Mouse (Mus musculus): Measurements from ENCODE around the gene Gm42674. TPM values are rescaled to one million over a fixed set of nuclear protein-coding genes. Genes with fewer than 3 reads are reported as not detected.
A peak's percentile ranks its signal among the peaks of the same experiment; 100 is the strongest.

Gm42674 gene
- polyA plus RNA-seq, 1 experiment, result not detected

GRCm38 (mm10) chr3:90614611-90615251 is 13.0 kb downstream of the Gm42674 start:
- peak overlapping the region; percentile 56 for H3K4me3 ChIP-seq (replicated peaks)
- no peaks in the 10 kb centered on the region for H3K9me3 ChIP-seq
- H3K36me3 ChIP-seq (replicated peaks; ENCODE audit: low read length), result no peaks in the 10 kb centered on the region
- peaks cover 40% of the 10 kb centered on the region for H3K4me1 ChIP-seq
- TF ChIP-seq GATA1 (IDR thresholded peaks at IDR 0.05; ENCODE audit: borderline replicate concordance, low read length) (no peak), FLI1 (IDR thresholded peaks at IDR 0.05; ENCODE audit: low read length) (no peak)
- peaks cover 46% of the 10 kb centered on the region for H3K27me3 ChIP-seq (replicated peaks)

- H3K27me3 ChIP-seq (replicated peaks), result peaks cover 40% of the 10 kb centered on the region
- no peaks in the 10 kb centered on the region for H3K9me3 ChIP-seq
- H3K4me3 ChIP-seq (replicated peaks), result no peak overlapping the region
- H3K36me3 ChIP-seq (replicated peaks; ENCODE audit: low read length), result no peaks in the 10 kb centered on the region
- H3K4me1 ChIP-seq, result peaks cover 40% of the 10 kb centered on the region
- TF ChIP-seq GATA1 (IDR thresholded peaks at IDR 0.05; ENCODE audit: borderline replicate concordance, low read length) (no peak), FLI1 (IDR thresholded peaks at IDR 0.05; ENCODE audit: low read length) (no peak)
Measured at GRCm38 (mm10) chr3:90615415-90615814, 13.7 kb downstream of the Gm42674 start.

GRCm38 (mm10) chr3:90615911-90616310 is 14.2 kb downstream of the Gm42674 start:
- Histone ChIP-seq H3K4me3 (replicated peaks) (no peak overlapping the region), H3K9me3 (no peaks in the 10 kb centered on the region), H3K27me3 (replicated peaks) (peaks cover 38% of the 10 kb centered on the region), H3K4me1 (peaks cover 40% of the 10 kb centered on the region), H3K36me3 (replicated peaks; ENCODE audit: low read length) (no peaks in the 10 kb centered on the region)
- TF ChIP-seq GATA1 (IDR thresholded peaks at IDR 0.05; ENCODE audit: borderline replicate concordance, low read length) (no peak), FLI1 (IDR thresholded peaks at IDR 0.05; ENCODE audit: low read length) (no peak)

- Histone ChIP-seq H3K4me1 (peaks cover 32% of the 10 kb centered on the region), H3K9me3 (no peaks in the 10 kb centered on the region), H3K27me3 (replicated peaks) (peaks cover 34% of the 10 kb centered on the region), H3K4me3 (replicated peaks) (no peak overlapping the region), H3K36me3 (replicated peaks; ENCODE audit: low read length) (no peaks in the 10 kb centered on the region)
- TF ChIP-seq FLI1 (IDR thresholded peaks at IDR 0.05; ENCODE audit: low read length) (no peak), GATA1 (IDR thresholded peaks at IDR 0.05; ENCODE audit: borderline replicate concordance, low read length) (no peak)
Measured at GRCm38 (mm10) chr3:90617586-90617985, 15.9 kb downstream of the Gm42674 start.

GRCm38 (mm10) chr3:90621552-90621951 is 19.8 kb downstream of the Gm42674 start:
- Histone ChIP-seq H3K9me3 (no peaks in the 10 kb centered on the region), H3K36me3 (replicated peaks; ENCODE audit: low read length) (no peaks in the 10 kb centered on the region), H3K27me3 (replicated peaks) (peaks cover 28% of the 10 kb centered on the region), H3K4me1 (peaks cover 2% of the 10 kb centered on the region; the same call in 1 of the 2 replicates), H3K4me3 (replicated peaks) (no peak overlapping the region)
- no peak for TF ChIP-seq FLI1 (IDR thresholded peaks at IDR 0.05; ENCODE audit: low read length)
- no peak for TF ChIP-seq GATA1 (IDR thresholded peaks at IDR 0.05; ENCODE audit: borderline replicate concordance, low read length)

- TF ChIP-seq FLI1 (IDR thresholded peaks at IDR 0.05; ENCODE audit: low read length) (no peak), GATA1 (IDR thresholded peaks at IDR 0.05; ENCODE audit: borderline replicate concordance, low read length) (no peak)
- Histone ChIP-seq H3K9me3 (no peaks in the 10 kb centered on the region), H3K4me1 (peaks cover 2% of the 10 kb centered on the region; the same call in 1 of the 2 replicates), H3K4me3 (replicated peaks) (no peak overlapping the region), H3K27me3 (replicated peaks) (peaks cover 31% of the 10 kb centered on the region), H3K36me3 (replicated peaks; ENCODE audit: low read length) (no peaks in the 10 kb centered on the region)
Measured at GRCm38 (mm10) chr3:90623435-90624071, 21.8 kb downstream of the Gm42674 start.

- TF ChIP-seq GATA1 (IDR thresholded peaks at IDR 0.05; ENCODE audit: borderline replicate concordance, low read length) (no peak), FLI1 (IDR thresholded peaks at IDR 0.05; ENCODE audit: low read length) (no peak)
- Histone ChIP-seq H3K4me3 (replicated peaks) (no peak overlapping the region), H3K36me3 (replicated peaks; ENCODE audit: low read length) (no peaks in the 10 kb centered on the region), H3K4me1 (peaks cover 2% of the 10 kb centered on the region; the same call in 1 of the 2 replicates), H3K9me3 (no peaks in the 10 kb centered on the region), H3K27me3 (replicated peaks) (peaks cover 31% of the 10 kb centered on the region)
Measured at GRCm38 (mm10) chr3:90625496-90625895, 23.8 kb downstream of the Gm42674 start.

GRCm38 (mm10) chr3:90626266-90627021 is 24.7 kb downstream of the Gm42674 start:
- Histone ChIP-seq H3K4me1 (peaks cover 2% of the 10 kb centered on the region; the same call in 1 of the 2 replicates), H3K4me3 (replicated peaks) (no peak overlapping the region), H3K9me3 (no peaks in the 10 kb centered on the region), H3K27me3 (replicated peaks) (peaks cover 27% of the 10 kb centered on the region), H3K36me3 (replicated peaks; ENCODE audit: low read length) (no peaks in the 10 kb centered on the region)
- TF ChIP-seq FLI1 (IDR thresholded peaks at IDR 0.05; ENCODE audit: low read length), result no peak

- H3K4me3 ChIP-seq (replicated peaks), result no peak overlapping the region
- TF ChIP-seq FLI1 (IDR thresholded peaks at IDR 0.05; ENCODE audit: low read length), result no peak
- no peak for TF ChIP-seq GATA1 (IDR thresholded peaks at IDR 0.05; ENCODE audit: borderline replicate concordance, low read length)
- H3K4me1 ChIP-seq, result no peaks in the 10 kb centered on the region; the same call in 1 of the 2 replicates
- no peaks in the 10 kb centered on the region for H3K9me3 ChIP-seq
- H3K36me3 ChIP-seq (replicated peaks; ENCODE audit: low read length), result no peaks in the 10 kb centered on the region
- H3K27me3 ChIP-seq (replicated peaks), result peaks cover 22% of the 10 kb centered on the region
Measured at GRCm38 (mm10) chr3:90627366-90627765, 25.7 kb downstream of the Gm42674 start.

- H3K4me3 ChIP-seq (replicated peaks), result no peak overlapping the region
- TF ChIP-seq FLI1 (IDR thresholded peaks at IDR 0.05; ENCODE audit: low read length) (no peak), GATA1 (IDR thresholded peaks at IDR 0.05; ENCODE audit: borderline replicate concordance, low read length) (no peak)
- H3K27me3 ChIP-seq (replicated peaks), result peaks cover 20% of the 10 kb centered on the region
- no peaks in the 10 kb centered on the region for H3K9me3 ChIP-seq
- no peaks in the 10 kb centered on the region for H3K36me3 ChIP-seq (replicated peaks; ENCODE audit: low read length)
- H3K4me1 ChIP-seq, result no peaks in the 10 kb centered on the region; the same call in 1 of the 2 replicates
Measured at GRCm38 (mm10) chr3:90627807-90628206, 26.1 kb downstream of the Gm42674 start.

Measured in megakaryocyte, embryonic 14.5 days (primary cell).